Mouse (Mus musculus) kidney, adult 2 months (tissue): Measurements from ENCODE around the gene Zfp651.

Source experiments
- CTCF ChIP-seq: fragments of 200-500 bp; conservative IDR thresholded peaks from 2 replicates; pipeline ENCODE4 v1.5.1; 2011; ENCODE audit warnings: low read depth, mild to moderate bottlenecking, control low read depth, low read length, moderate library complexity, mixed read lengths; ENCODE audit not compliant: insufficient read depth, insufficient read length
- POLR2A ChIP-seq: fragments of 200-500 bp; IDR thresholded peaks from one replicate; pipeline ENCODE4 v1.6.1; 2011; ENCODE audit warnings: low read depth, low read length, control low read depth

GRCm38 (mm10) chr9:121791757-121792521, 32.8 kb downstream of the Zfp651 start, which contains the start of gene Hhatl:
- TF ChIP-seq POLR2A (no peak), CTCF (no peak)
